Mouse (Mus musculus): Measurements from ENCODE around the gene Slbp.

Gene Slbp

DNA sequence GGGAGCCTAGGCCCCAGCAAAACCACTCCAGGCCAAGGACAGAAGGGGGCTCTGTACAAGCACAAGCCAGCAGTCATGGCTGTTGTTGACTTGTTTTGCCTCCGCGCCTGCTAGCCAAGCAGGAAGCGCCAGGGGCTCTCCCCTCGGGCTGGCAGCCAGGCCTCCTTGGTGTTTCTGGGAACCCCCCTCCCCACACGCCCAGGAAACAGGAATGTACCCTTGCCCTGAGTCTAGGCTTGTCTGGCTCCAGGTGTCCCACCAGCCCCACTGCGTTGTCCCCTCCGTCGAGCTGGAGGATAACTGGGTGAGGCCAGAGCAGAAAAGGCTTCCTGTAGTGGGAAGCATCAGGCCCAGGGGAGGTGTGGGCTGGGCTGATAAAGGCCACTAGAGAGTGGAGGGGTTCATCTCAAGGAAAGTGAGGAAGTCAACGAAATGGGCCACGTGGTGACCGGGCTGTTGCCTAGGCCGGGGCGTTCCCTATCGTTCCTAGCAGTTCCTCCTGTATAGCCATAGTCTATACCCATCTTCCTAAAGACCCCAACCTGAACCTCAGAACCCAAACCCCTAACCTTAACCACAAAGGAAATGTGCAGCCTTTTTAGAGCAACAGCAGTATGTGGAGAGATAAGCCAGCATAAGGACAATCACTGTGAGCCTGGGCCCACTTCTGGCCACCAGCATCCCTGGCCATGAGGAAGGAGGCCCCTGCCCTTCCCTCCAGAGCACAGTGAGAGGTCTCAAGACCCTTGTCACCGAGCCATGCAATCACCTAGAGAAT is 29.4 kb upstream of the Slbp start:
- no peak for DNase-seq (ENCODE audit: low read depth, low spot score)

DNA sequence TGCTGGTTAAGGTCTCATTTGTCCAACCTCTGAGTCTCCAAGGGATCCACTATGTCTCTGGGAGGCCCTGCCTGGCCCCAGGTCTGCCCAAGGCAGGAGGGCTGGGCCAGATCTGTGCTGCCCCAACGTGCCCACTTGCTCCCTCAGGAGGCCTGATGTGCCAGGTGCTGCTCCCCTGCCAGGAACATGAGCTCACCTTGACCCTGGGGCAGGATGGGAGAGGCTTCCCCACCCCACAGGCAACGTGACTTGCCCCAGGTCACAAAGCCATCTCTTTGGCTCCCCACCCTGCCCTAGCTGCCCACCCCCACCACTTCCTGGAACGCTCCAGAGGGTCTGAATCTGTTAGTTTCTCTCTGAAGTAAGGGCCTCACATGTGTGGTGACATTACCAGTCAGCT is 28.7 kb upstream of the Slbp start:
- peak; percentile 41 for DNase-seq (ENCODE audit: low read depth, low spot score)

DNA sequence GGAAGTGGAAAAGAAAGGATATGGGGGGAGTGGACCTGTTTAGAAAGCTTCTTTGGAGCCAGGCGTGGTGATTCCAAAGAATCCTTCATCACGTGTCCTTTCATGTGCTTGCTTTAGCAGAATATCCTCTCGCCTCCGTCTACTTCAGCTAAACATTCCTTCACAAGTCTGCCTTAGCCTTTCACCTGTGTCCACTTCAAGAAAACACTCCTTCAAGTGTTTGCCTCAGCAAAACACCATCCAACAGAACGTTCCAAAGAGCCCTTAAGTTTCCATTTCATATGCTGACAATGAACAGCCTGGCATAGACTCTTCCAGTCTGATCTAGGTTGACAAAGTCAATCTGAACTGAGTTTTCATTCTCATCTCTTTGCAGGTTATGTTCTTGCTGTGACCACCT is 25.9 kb upstream of the Slbp start:
- no peak for DNase-seq (ENCODE audit: low read depth, low spot score)

- DNase-seq (ENCODE audit: low read depth, low spot score): peak; percentile 65
These were observed 23.6 kb upstream of the Slbp start for GRCm38 (mm10) chr5:33675964-33676363.

DNA sequence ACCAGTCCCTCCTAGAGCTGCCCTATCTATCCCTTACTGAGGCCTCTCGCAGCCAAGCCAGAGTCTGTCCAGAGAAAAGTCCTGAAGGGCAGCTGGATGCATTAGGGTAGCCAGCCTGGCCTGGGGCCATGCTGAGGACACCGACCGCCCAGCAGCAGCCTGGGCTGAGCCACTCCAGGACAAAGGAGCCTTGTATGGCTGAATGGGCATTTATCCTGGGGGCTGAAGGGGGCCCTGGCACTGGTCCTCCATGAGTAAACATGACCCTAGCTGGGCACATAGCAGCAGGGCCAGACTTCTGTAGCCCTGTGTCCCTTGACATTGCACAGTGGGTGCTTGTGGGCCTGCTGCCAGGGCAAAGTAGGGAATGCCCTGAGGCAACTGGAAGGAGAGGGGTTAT is 22.1 kb upstream of the Slbp start:
- DNase-seq (ENCODE audit: low read depth, low spot score): no peak

DNA sequence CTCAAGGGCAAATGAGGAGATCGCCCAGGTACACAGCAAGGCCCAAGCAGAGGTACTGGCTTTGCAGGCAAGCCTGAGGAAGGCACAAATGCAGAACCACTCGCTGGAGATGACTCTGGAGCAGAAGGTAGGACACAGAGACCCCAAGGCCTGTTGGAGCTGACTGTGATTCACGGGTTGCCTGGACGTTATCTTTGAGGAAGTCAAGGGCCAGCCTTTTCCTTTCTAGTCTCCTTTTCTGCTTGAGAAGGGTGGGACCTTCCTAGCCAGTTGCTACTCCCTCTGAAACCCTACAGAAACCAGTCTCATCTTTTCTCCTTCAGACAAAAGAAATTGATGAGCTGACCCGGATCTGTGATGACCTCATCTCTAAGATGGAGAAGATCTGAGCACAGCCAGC is 19.3 kb upstream of the Slbp start:
- DNase-seq (ENCODE audit: low read depth, low spot score): no peak

GRCm38 (mm10) chr5:33668223-33668622 is 15.8 kb upstream of the Slbp start:
- DNase-seq (ENCODE audit: low read depth, low spot score): peak; percentile 72

GRCm38 (mm10) chr5:33658664-33659050 is 6.3 kb upstream of the Slbp start:
- DNase-seq (ENCODE audit: low read depth, low spot score): no peak

- peak; percentile 98 for DNase-seq (ENCODE audit: low read depth, low spot score)
These were observed 5.7 kb upstream of the Slbp start, which contains the start of the genes Tacc3 and Tmem129 for GRCm38 (mm10) chr5:33657787-33658663. Tacc3 (plus strand) TSS chr5:33658128. Tmem129 (minus strand) TSS chr5:33658416.

GRCm38 (mm10) chr5:33657251-33657786 is 4.9 kb upstream of the Slbp start:
- peak; percentile 40 for DNase-seq (ENCODE audit: low read depth, low spot score)

DNA sequence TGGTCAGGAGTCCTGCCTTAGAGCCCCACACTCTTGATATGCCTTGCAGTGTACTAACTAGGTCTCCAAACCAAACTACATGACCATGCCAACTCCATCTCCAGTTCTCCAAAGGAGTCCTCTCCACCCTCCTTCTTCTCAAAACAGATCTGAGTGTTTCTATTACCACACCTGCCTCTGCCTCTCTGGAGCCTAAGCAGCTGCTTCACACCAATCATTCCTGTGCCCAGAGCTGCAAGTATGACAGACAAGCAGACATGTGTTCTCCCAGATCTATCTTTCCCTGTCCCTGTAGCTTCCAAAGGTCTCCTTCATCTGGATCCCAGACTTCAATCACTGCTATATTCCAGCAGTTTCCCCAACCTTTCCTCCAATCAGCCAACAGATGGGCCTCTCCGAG is 4.4 kb upstream of the Slbp start:
- DNase-seq (ENCODE audit: low read depth, low spot score): no peak

GRCm38 (mm10) chr5:33655251-33655840 is 3.0 kb upstream of the Slbp start:
- no peak for DNase-seq (ENCODE audit: low read depth, low spot score)

GRCm38 (mm10) chr5:33654424-33654823 is 2.0 kb upstream of the Slbp start:
- no peak for DNase-seq (ENCODE audit: low read depth, low spot score)

GRCm38 (mm10) chr5:33652783-33653173 is 404 bp upstream of the Slbp start:
- no peak for DNase-seq (ENCODE audit: low read depth, low spot score)

GRCm38 (mm10) chr5:33651541-33651920 is 843 bp downstream of the Slbp start:
- no peak for DNase-seq (ENCODE audit: low read depth, low spot score)

- DNase-seq (ENCODE audit: low read depth, low spot score): no peak
These were observed 1.4 kb downstream of the Slbp start for GRCm38 (mm10) chr5:33651017-33651416.

DNA sequence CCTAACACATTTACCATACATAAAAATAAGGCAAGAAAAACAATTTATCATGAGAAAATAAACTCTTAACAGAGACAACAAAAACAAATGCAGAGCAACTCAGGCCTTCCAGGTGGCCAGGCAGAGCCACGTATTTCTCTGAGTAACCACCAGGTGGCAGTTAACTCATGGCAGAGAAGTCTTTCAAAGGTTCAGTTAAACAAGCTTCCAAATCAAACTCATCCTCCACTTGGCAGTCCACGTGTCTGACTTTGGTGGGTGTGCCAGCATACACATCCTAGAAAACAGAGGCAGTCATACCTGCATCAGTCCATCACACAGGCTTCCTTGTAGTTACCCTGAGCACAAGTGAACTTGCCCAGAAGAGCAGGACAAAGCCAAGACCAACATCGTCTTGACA is 11.7 kb downstream of the Slbp start:
- DNase-seq (ENCODE audit: low read depth, low spot score): peak; percentile 68

DNA sequence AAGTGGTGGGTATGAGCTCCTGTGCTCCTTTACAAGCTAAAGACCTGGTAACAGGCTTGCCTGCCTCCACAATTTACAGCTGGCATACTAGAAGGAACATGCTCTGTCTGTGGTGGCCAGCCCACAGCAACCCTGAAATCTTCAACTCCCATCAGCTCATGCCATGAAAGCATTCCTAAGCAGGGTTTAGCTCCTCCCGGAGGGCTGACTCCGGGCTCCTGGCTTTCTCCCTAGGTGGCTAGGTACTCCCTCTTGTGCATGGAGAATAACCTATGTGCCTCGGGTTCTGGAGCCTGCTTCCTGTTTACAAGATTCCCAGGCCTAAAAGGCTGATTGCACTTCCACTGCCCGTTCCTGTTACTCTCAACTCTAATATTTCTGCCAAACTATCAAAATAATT is 13.5 kb downstream of the Slbp start:
- no peak for DNase-seq (ENCODE audit: low read depth, low spot score)

DNA sequence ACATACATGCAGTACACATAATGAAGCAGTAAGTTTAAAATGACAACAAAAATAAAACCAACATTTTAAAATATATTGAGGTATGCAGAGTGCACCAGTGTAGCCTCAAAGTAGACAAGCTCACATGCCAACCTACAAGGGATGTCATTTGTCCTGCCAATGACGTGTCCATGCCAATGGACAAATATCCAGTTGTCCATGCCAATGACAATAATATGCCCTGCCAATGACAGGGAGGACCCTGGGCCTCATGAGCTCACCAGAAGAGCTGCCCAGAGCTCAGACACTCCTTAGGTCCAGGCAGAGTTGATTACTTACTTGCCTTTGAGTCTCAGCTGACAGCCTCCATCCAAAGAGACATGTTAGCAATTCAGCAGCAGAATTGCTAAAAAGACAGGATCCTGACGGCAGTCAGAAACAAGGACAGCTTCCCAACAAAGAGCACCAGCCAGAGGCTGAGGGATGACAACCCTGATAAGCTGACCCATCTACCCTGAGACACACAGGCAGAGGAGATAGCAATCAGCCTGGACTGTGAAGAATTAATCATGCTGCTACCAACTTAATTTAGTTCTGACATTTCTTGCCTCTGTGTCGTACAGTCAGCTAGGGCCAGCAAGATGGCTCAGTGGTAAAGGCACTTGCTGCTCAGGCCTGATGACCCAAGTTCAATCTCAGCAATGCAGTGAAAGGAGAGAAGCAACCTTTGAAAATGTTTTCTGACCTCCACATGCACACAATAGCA is 14.6 kb downstream of the Slbp start:
- no peak for DNase-seq (ENCODE audit: low read depth, low spot score)

DNA sequence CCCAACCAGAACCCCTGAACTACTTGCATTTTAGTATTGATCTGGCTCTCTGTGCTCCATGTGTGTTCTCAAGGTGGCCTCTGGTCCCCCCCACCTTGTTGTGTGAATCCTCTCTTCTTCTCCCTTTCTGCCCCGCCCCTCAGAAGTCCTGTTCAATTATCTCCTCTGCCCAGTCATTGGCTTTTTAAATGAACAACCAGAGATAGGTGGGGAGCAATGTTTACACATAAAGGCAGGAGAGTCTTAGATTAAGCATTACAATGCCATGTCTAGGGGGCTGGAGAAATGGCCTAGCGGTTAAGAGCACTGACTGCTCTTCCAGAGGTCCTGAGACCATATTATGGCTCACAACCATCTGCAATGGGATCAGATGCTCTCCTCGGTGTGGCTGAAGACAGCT is 17.0 kb downstream of the Slbp start:
- DNase-seq (ENCODE audit: low read depth, low spot score): no peak

DNA sequence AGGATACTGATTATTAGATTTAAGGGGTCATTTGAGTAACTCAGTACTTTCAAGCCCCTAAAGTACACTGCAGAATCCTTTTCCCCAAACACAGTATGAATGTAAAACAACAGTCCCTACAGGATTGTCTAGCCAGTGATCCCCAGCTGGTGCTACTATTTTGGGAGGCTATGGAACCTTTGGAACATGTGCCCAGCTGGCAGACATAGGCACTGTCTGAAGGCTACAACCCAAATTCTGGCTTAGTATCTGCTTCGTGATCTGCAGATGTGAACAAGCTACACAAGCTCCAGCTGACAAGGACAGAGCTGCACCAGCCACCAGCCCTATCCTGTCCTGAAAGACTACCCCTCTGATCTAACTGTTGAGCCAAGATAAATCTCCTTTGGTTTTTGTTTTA is 19.8 kb downstream of the Slbp start:
- DNase-seq (ENCODE audit: low read depth, low spot score): no peak

- no peak for DNase-seq (ENCODE audit: low read depth, low spot score)
These were observed 21.8 kb downstream of the Slbp start for GRCm38 (mm10) chr5:33630615-33631014.
